Mouse (Mus musculus) kidney, embryonic 14.5 days (tissue): ENCODE data around the gene Caskin1. TPM values are rescaled to one million over a fixed set of nuclear protein-coding genes. Genes with fewer than 3 reads are reported as not detected.

ENCODE experiments used
- ATAC-seq: fragments of 200-750 bp; cut with Nextera tagmentation; 2 replicates; pipeline ENCODE4 v1.8.0; 2017; ENCODE audit warnings: moderate number of reproducible peaks, mild to moderate bottlenecking, moderate TSS enrichment, moderate library complexity; ENCODE audit not compliant: low FRiP score, low TSS enrichment
- H3K27ac ChIP-seq: fragments of 300-500 bp; sonication (generic); 2 replicates; pipeline ENCODE4 v1.5.1; 2014; ENCODE audit warnings: low read depth, mild to moderate bottlenecking, low read length, moderate library complexity, mixed read lengths
- H3K27me3 ChIP-seq: fragments of 300-500 bp; sonication (generic); 2 replicates; pipeline ENCODE4 v1.6.1; 2014; ENCODE audit warnings: mild to moderate bottlenecking, low read length; ENCODE audit not compliant: control insufficient read depth, insufficient read depth
- H3K36me3 ChIP-seq: fragments of 300-500 bp; sonication (generic); 2 replicates; pipeline ENCODE4 v1.6.1; 2014; ENCODE audit warnings: low read length, mixed read lengths; ENCODE audit not compliant: control insufficient read depth, insufficient read depth
- H3K4me1 ChIP-seq: fragments of 300-500 bp; sonication (generic); 2 replicates; pipeline ENCODE4 v1.6.1; 2014; ENCODE audit warnings: low read length, mixed read lengths; ENCODE audit not compliant: control insufficient read depth, insufficient read depth
- H3K4me2 ChIP-seq: fragments of 300-500 bp; sonication (generic); replicated peaks from 2 replicates; pipeline ENCODE4 v1.6.1; 2014; ENCODE audit warnings: low read depth, mild to moderate bottlenecking, low read length
- H3K4me3 ChIP-seq: fragments of 300-500 bp; sonication (generic); 2 replicates; pipeline ENCODE4 v1.5.1; 2014; ENCODE audit warnings: mild to moderate bottlenecking, low read length
- H3K9ac ChIP-seq: fragments of 300-500 bp; sonication (generic); 2 replicates; pipeline ENCODE4 v1.6.1; 2014; ENCODE audit warnings: low read depth, mild to moderate bottlenecking, low read length, moderate library complexity
- H3K9me3 ChIP-seq: fragments of 300-500 bp; sonication (generic); 2 replicates; pipeline ENCODE4 v1.6.1; 2016; ENCODE audit warnings: low read length; ENCODE audit not compliant: control insufficient read depth
- WGBS: fragments of 180-500 bp; shearing (Covaris S2); extraction: QIAGEN DNeasy Blood & Tissue Kit; methylation state at CpG from one replicate; pipeline ENCODE4 v1.1.7; 2014; 5-methylcytosine and 5-hydroxymethylcytosine counted together
- polyA plus RNA-seq: library from polyadenylated mRNA; unstranded; fragments of >200 nt; fragmentation: Nextera tagmentation; extraction: Ambion mirVana; gene quantifications from 2 replicates; pipeline ENCODE4 v1.2.1, GENCODE M21; 2014

Gene Caskin1
- polyA plus RNA-seq, 1 experiment from 2014 or later = 1.8 TPM

- Histone ChIP-seq H3K4me1 (peaks cover 42% of the 10 kb centered on the region), H3K4me3 (no peak overlapping the region), H3K27ac (no peak overlapping the region), H3K9ac (no peak overlapping the region), H3K27me3 (no peaks in the 10 kb centered on the region), H3K4me2 (no peak overlapping the region), H3K9me3 (no peaks in the 10 kb centered on the region), H3K36me3 (peaks cover 38% of the 10 kb centered on the region)
- no peak for ATAC-seq
- 92% methylated on average over 10 of the region's 10 CpGs for WGBS
These were observed 12.2 kb upstream of the Caskin1 start for GRCm38 (mm10) chr17:24476022-24476776.

- WGBS = 91% methylated on average over 20 of the region's 20 CpGs
- Histone ChIP-seq H3K9ac (peak overlapping the region; percentile 81; the same call in 1 of the 2 replicates), H3K4me2 (peak overlapping the region; percentile 64; the same call in 1 of the 2 replicates), H3K27ac (no peak overlapping the region), H3K4me3 (peak overlapping the region; percentile 75; the same call in 1 of the 2 replicates), H3K27me3 (no peaks in the 10 kb centered on the region), H3K4me1 (peaks cover 31% of the 10 kb centered on the region), H3K9me3 (no peaks in the 10 kb centered on the region), H3K36me3 (peaks cover 38% of the 10 kb centered on the region)
- no peak for ATAC-seq
These were observed 11.1 kb upstream of the Caskin1 start for GRCm38 (mm10) chr17:24477053-24477984.

- no peak overlapping the region for H3K27ac ChIP-seq
- peak overlapping the region; percentile 81 for H3K9ac ChIP-seq
- H3K4me1 ChIP-seq = peaks cover 23% of the 10 kb centered on the region
- H3K4me3 ChIP-seq = peak overlapping the region; percentile 75
- H3K4me2 ChIP-seq = peak overlapping the region; percentile 64
- no peaks in the 10 kb centered on the region for H3K27me3 ChIP-seq
- H3K9me3 ChIP-seq = no peaks in the 10 kb centered on the region
- peaks cover 38% of the 10 kb centered on the region for H3K36me3 ChIP-seq
- peak; percentile 17 for ATAC-seq
- WGBS = 50% methylated on average over 11 of the region's 11 CpGs
These were observed 10.3 kb upstream of the Caskin1 start for GRCm38 (mm10) chr17:24477985-24478600.

GRCm38 (mm10) chr17:24478663-24479380, 9.6 kb upstream of the Caskin1 start, which contains the start of gene Mlst8:
Mlst8 (minus strand) TSS chr17:24479078.
- WGBS = under 1% methylated on average over 48 of the region's 48 CpGs
- ATAC-seq = peak; percentile 93
- H3K4me2 ChIP-seq = peak within 1 kb of the TSS; percentile 64

GRCm38 (mm10) chr17:24479431-24479830, 9.0 kb upstream of the Caskin1 start:
- H3K27ac ChIP-seq = no peak overlapping the region

More at GRCm38 (mm10) chr17:24478663-24479380, 9.6 kb upstream of the Caskin1 start, which contains the start of gene Mlst8:
- Histone ChIP-seq H3K4me1 (peaks cover 17% of the 10 kb centered on the region), H3K9ac (peak within 1 kb of the TSS; percentile 81), H3K9me3 (no peaks in the 10 kb centered on the region), H3K27me3 (no peaks in the 10 kb centered on the region), H3K4me3 (peak within 1 kb of the TSS; percentile 75), H3K36me3 (peaks cover 36% of the 10 kb centered on the region), H3K27ac (peak within 1 kb of the TSS; percentile 93)

GRCm38 (mm10) chr17:24480201-24480826, 8.1 kb upstream of the Caskin1 start:
- WGBS = 62% methylated on average over 3 of the region's 3 CpGs
- Histone ChIP-seq H3K9ac (no peak overlapping the region), H3K4me1 (peaks cover 10% of the 10 kb centered on the region), H3K27me3 (no peaks in the 10 kb centered on the region), H3K36me3 (peaks cover 21% of the 10 kb centered on the region), H3K27ac (no peak overlapping the region), H3K9me3 (no peaks in the 10 kb centered on the region), H3K4me2 (no peak overlapping the region), H3K4me3 (no peak overlapping the region)
- no peak for ATAC-seq

More at GRCm38 (mm10) chr17:24479431-24479830, 9.0 kb upstream of the Caskin1 start:
- H3K27me3 ChIP-seq = no peaks in the 10 kb centered on the region
- no peak overlapping the region for H3K9ac ChIP-seq
- ATAC-seq = no peak
- H3K4me3 ChIP-seq = peak overlapping the region; percentile 75; the same call in 1 of the 2 replicates
- 18% methylated on average over 1 of the region's 1 CpGs for WGBS
- H3K36me3 ChIP-seq = peaks cover 29% of the 10 kb centered on the region
- peaks cover 11% of the 10 kb centered on the region for H3K4me1 ChIP-seq
- H3K9me3 ChIP-seq = no peaks in the 10 kb centered on the region
- H3K4me2 ChIP-seq = peak overlapping the region; percentile 35; the same call in 1 of the 2 replicates

GRCm38 (mm10) chr17:24481027-24481815, 7.2 kb upstream of the Caskin1 start:
- Histone ChIP-seq H3K4me3 (no peak overlapping the region), H3K27me3 (no peaks in the 10 kb centered on the region; the same call in 1 of the 2 replicates), H3K36me3 (peaks cover 12% of the 10 kb centered on the region), H3K4me2 (no peak overlapping the region), H3K27ac (no peak overlapping the region), H3K9ac (no peak overlapping the region), H3K4me1 (peaks cover 10% of the 10 kb centered on the region), H3K9me3 (no peaks in the 10 kb centered on the region)
- 94% methylated on average over 20 of the region's 20 CpGs for WGBS
- no peak for ATAC-seq
